Mouse (Mus musculus) regulatory T cell (primary cell): Measurements from ENCODE around the gene Krt71.

Experiments used
- in situ Hi-C: fragments of 300-600 bp; cut with MboI, MseI; formaldehyde crosslinking; loops from one replicate; pipeline ENCODE4 v1.15.1; 2025; ENCODE audit warnings: high pct_unique_total_duplicates

Gene Krt71

GRCm38 (mm10) chr15:101688161-101688560 is 54.7 kb downstream of the Krt71 start:
- in situ Hi-C loops = loop anchor here (10.0 kb wide), 1 partner anchor 863 kb away; no protein-coding TSS in a partner anchor
